ENCODE assay signal across 22 mouse cellular contexts in the genomic region with DNA sequence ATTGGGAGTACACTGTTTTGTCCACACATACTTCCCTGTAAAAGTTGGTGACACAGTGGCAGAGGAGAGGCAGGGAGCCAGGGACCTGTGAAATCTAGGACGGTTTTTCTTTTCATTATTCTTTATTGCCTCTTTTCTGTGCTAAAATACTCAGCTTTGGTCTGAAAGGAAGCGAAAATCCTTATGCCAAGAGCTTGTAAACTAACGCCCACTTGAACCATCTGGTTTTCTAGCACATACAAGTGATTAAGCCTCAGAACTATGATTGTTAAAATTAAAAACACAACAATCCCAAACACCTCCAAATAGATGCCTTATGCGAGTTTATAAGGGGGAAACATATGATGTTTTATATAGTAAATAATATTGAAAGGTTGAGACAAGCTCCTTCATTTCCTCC.
DNase-seq lines count a peak whose midpoint lies in the region; ATAC-seq lines count a peak whose summit lies in the region.
"Had no signal": no experiment of that assay in that cellular context is flagged by ENCODE, and none has a peak within 500 bp of the region (broad histone marks: within the 10 kb centered on the region; RNA-seq: fewer than 3 reads in every experiment).

No protein-coding gene starts in this region.

- H3K4me3 ChIP-seq in limb, embryonic 12.5 days (replicated peaks): no peak overlapping the region
- H3K4me3 ChIP-seq: embryonic facial prominence, embryonic 10.5 days; forebrain, embryonic 13.5 days; limb, embryonic 13.5 days; myocyte; neural tube, embryonic 15.5 days had no signal

- 24% methylated on average over 4 of the region's 4 CpGs for WGBS in limb, embryonic 12.5 days

- H3K4me1 ChIP-seq in limb, embryonic 12.5 days (replicated peaks): peaks cover 19% of the 10 kb centered on the region

- H3K27me3 ChIP-seq in limb, embryonic 12.5 days: peaks cover 4% of the 10 kb centered on the region; the same call in 1 of the 2 replicates
- H3K27me3 ChIP-seq: forebrain, embryonic 13.5 days; limb, embryonic 13.5 days; neural tube, embryonic 15.5 days; Patski had no signal

- no peak for ATAC-seq in limb, embryonic 12.5 days (ENCODE audit: insufficient number of reproducible peaks, insufficient read depth, low FRiP score, low TSS enrichment, low read depth)
- ATAC-seq: activated CD4-positive, CD25-positive, alpha-beta regulatory T cell, adult 4 months; forebrain, embryonic 13.5 days; hindbrain, embryonic 16.5 days; Patski had no signal

- H3K27ac ChIP-seq in limb, embryonic 12.5 days: peak overlapping the region; percentile 20; the same call in 1 of the 2 replicates
- H3K27ac ChIP-seq: embryonic facial prominence, embryonic 10.5 days; forebrain, embryonic 13.5 days; limb, embryonic 13.5 days; liver, embryonic 14.5 days; neural tube, embryonic 15.5 days had no signal

- H3K36me3 ChIP-seq in limb, embryonic 12.5 days: no peaks in the 10 kb centered on the region
- H3K36me3 ChIP-seq: embryonic facial prominence, embryonic 10.5 days; limb, embryonic 13.5 days; neural tube, embryonic 15.5 days had no signal

- H3K9ac ChIP-seq in limb, embryonic 12.5 days (replicated peaks): no peak overlapping the region
- H3K9ac ChIP-seq: forebrain, embryonic 13.5 days; limb, embryonic 13.5 days; liver, embryonic 14.5 days; neural tube, embryonic 15.5 days had no signal

- peak; percentile 40 for DNase-seq in layer of hippocampus, adult 11-12 months (ENCODE audit: low spot score)
- DNase-seq in layer of hippocampus, postnatal 10 days (ENCODE audit: low spot score in 2 of 2): no peak
- peak; percentile 26 for DNase-seq in brain, embryonic 18.5 days (ENCODE audit: low read depth, low spot score)
- peak; percentile 58 for DNase-seq in layer of hippocampus, adult 9-10 months (ENCODE audit: low spot score)
- DNase-seq in gastrocnemius, postnatal 14 days: no peak
- no peak for DNase-seq in kidney, postnatal 10 days
- DNase-seq: cerebellum, postnatal 36 days; heart, postnatal 4 days; kidney, adult 8-10 months; kidney, postnatal 36 days; midbrain, embryonic 14.5 days; retina, postnatal 1 day had no signal

- no peak overlapping the region for H3K4me2 ChIP-seq in limb, embryonic 12.5 days
- H3K4me2 ChIP-seq: forebrain, embryonic 13.5 days; limb, embryonic 13.5 days; neural tube, embryonic 15.5 days had no signal

- intact Hi-C loops in gastrocnemius, postnatal 14 days (cut with DNase I; ENCODE audit: low total_unique reads): no loop called here

- H3K9me3 ChIP-seq in limb, embryonic 12.5 days: no peaks in the 10 kb centered on the region
- H3K9me3 ChIP-seq: embryonic facial prominence, embryonic 10.5 days; forebrain, embryonic 13.5 days; limb, embryonic 13.5 days; neural tube, embryonic 15.5 days had no signal

Comparison
In these comparisons a context has a peak if more than half of its experiments do, and no peak if none do; other contexts are left out.
1. DNase-seq: peak in layer of hippocampus, adult 11-12 months (single experiment), brain, embryonic 18.5 days (single experiment) and layer of hippocampus, adult 9-10 months (single experiment); none in layer of hippocampus, postnatal 10 days (0 of 2), gastrocnemius, postnatal 14 days (single experiment) and kidney, postnatal 10 days (single experiment).